Mouse (Mus musculus) G1E-ER4 (cell line): ENCODE data around the gene Vps13d. TPM values are rescaled to one million over a fixed set of nuclear protein-coding genes. Genes with fewer than 3 reads are reported as not detected.

ENCODE experiments used
- GATA1 ChIP-seq: IDR thresholded peaks from one replicate; pipeline ENCODE4 v1.8.0; 2012; ENCODE audit warnings: low read length, inconsistent platforms
- polyA plus RNA-seq: library from polyadenylated mRNA; stranded (reverse); fragments of >175 nt; gene quantifications from 2 replicates; pipeline ENCODE4 v1.2.3, GENCODE M21; 2012

Vps13d gene
- polyA plus RNA-seq, 1 experiment, result 3.1 TPM

GRCm38 (mm10) chr4:144998808-144999571, 195.8 kb downstream of the Vps13d start:
- no peak for TF ChIP-seq GATA1

GRCm38 (mm10) chr4:144997887-144998658, 196.7 kb downstream of the Vps13d start:
- no peak for TF ChIP-seq GATA1

- TF ChIP-seq GATA1, result no peak
These were observed 197.6 kb downstream of the Vps13d start for GRCm38 (mm10) chr4:144996996-144997820.

- TF ChIP-seq GATA1, result no peak
These were observed 199.0 kb downstream of the Vps13d start for GRCm38 (mm10) chr4:144995826-144996225.

GRCm38 (mm10) chr4:144993047-144993917, 201.5 kb downstream of the Vps13d start:
- TF ChIP-seq GATA1, result no peak

GRCm38 (mm10) chr4:144992413-144992812, 202.4 kb downstream of the Vps13d start:
- no peak for TF ChIP-seq GATA1

- no peak for TF ChIP-seq GATA1
These were observed 206.2 kb downstream of the Vps13d start for GRCm38 (mm10) chr4:144988443-144989206.

GRCm38 (mm10) chr4:144986016-144986805, 208.6 kb downstream of the Vps13d start:
- TF ChIP-seq GATA1, result no peak

GRCm38 (mm10) chr4:144983821-144984371, 210.9 kb downstream of the Vps13d start:
- TF ChIP-seq GATA1, result no peak

GRCm38 (mm10) chr4:144983228-144983744, 211.5 kb downstream of the Vps13d start:
- TF ChIP-seq GATA1, result no peak

- TF ChIP-seq GATA1, result no peak
These were observed 213.8 kb downstream of the Vps13d start for GRCm38 (mm10) chr4:144980811-144981551.

GRCm38 (mm10) chr4:144980110-144980509, 214.7 kb downstream of the Vps13d start:
- TF ChIP-seq GATA1, result no peak

- no peak for TF ChIP-seq GATA1
These were observed 216.8 kb downstream of the Vps13d start for GRCm38 (mm10) chr4:144978039-144978438.
